Mouse (Mus musculus): Measurements from ENCODE around the gene Trim2.

Trim2 gene

GRCm38 (mm10) chr3:84254520-84254878 lies 52.2 kb downstream of the Trim2 start:
- DNase-seq (ENCODE audit: low spot score), result no peak

- DNase-seq (ENCODE audit: low spot score), result no peak
These were observed 52.8 kb downstream of the Trim2 start for GRCm38 (mm10) chr3:84253655-84254519.

- DNase-seq (ENCODE audit: low spot score), result no peak
These were observed 53.7 kb downstream of the Trim2 start for GRCm38 (mm10) chr3:84252776-84253654.

GRCm38 (mm10) chr3:84251721-84252120 lies 55.0 kb downstream of the Trim2 start:
- DNase-seq (ENCODE audit: low spot score), result no peak

GRCm38 (mm10) chr3:84250275-84250674 lies 56.4 kb downstream of the Trim2 start:
- no peak for DNase-seq (ENCODE audit: low spot score)

DNA sequence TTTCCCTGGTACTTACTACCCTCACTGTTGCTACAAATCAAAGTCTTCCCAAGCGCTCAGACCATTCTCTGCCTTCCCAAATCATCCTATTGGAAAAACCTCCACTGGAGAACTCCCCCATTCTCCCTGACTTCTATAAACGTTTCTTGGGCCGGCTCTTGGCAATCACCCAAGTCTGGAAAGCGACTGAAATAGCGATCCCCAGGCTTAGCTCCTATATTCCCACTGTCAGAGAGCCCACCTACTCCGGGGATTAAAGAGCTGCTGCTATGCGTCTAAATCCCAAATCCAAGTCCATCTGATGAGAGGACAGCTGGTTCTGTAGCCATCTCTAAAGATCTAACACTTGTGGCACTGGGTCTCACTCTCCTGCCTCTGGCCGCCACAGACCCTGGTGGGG lies 58.9 kb downstream of the Trim2 start:
- DNase-seq (ENCODE audit: low spot score), result no peak

- DNase-seq (ENCODE audit: low spot score), result no peak
These were observed 60.2 kb downstream of the Trim2 start for GRCm38 (mm10) chr3:84246421-84246861.

DNA sequence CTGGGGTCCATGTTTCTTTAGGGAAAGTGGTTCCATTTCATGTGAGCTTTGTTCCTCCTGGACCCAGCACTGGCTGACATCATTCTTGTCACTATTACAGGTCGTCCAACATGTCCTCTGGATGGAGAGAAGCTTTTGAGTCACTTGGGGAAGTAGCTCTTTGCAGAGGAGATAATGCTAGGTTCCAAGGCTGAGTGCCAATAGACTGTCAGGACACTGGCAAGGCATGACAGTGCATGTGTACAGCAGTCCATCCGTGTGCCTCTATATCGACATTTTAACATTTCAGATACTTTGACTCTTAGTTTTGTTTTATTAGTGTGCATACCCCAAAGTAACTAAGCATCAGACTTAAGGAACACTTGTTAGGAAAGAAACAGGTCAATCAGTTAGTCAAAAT lies 63.6 kb downstream of the Trim2 start:
- no peak for DNase-seq (ENCODE audit: low spot score)

DNA sequence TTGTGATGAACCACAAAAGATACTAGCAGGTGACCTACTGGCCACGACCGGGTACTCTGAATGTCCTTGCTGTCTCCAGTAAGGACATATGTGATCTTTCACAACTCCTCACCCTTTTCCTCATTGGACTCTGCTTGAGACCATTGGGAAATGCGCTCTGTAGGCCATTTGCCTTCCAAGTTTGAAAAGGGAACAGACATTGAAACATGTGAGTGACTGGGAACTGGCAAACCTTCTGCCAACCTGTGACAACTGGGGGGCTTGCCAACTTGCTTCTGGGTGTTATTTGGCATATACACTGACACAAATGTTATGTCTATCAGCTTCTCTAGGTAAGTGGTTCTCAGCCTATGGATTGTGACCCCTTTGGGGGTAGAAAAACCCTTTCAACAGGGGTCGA lies 64.2 kb downstream of the Trim2 start:
- DNase-seq (ENCODE audit: low spot score), result no peak

- no peak for DNase-seq (ENCODE audit: low spot score)
These were observed 65.6 kb downstream of the Trim2 start for GRCm38 (mm10) chr3:84241098-84241497.

GRCm38 (mm10) chr3:84235420-84236304 lies 71.0 kb downstream of the Trim2 start:
- no peak for DNase-seq (ENCODE audit: low spot score)

- peak; percentile 20 for DNase-seq (ENCODE audit: low spot score)
These were observed 72.1 kb downstream of the Trim2 start for GRCm38 (mm10) chr3:84234562-84234961.

GRCm38 (mm10) chr3:84233663-84234415 lies 72.8 kb downstream of the Trim2 start:
- DNase-seq (ENCODE audit: low spot score), result no peak

DNA sequence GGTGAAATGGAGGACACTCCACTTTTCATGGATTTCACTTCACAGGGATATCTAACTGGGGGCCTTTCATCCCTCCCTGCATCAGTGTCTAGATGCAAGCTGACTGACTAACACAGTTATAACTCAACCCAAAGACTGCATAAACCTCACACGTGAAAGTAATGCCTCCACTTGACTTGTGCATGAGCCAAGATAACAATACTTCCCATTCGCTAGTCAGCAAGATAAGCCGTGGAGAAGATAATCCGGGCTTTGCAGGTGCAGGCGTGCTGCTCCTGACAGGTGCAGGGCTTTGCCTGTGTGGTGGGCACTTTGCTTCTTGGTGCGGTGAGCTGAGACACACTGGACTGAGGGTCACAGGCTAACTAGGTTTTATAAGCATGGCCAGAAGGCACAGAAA lies 74.4 kb downstream of the Trim2 start:
- DNase-seq (ENCODE audit: low spot score), result peak; percentile 37

DNA sequence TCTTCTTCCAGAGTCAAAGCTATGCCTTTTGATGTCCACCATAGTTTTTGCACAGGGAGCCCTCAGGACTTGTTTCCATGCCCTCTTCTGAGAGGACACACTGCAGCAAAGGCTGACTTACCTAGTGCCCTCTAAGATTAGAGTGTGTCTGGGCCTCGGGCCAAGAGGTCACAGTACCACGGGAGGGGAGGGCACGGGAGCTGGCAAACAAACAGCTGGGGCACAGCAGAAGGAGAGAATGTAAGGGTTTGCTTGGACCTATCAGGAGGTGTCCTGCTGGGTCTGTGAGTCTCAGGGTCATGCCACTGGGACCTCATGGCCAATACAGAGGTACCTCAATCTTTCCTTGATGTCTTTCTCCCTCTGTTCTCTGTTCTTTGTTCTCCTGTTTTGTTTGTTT lies 75.7 kb downstream of the Trim2 start:
- DNase-seq (ENCODE audit: low spot score), result no peak

DNA sequence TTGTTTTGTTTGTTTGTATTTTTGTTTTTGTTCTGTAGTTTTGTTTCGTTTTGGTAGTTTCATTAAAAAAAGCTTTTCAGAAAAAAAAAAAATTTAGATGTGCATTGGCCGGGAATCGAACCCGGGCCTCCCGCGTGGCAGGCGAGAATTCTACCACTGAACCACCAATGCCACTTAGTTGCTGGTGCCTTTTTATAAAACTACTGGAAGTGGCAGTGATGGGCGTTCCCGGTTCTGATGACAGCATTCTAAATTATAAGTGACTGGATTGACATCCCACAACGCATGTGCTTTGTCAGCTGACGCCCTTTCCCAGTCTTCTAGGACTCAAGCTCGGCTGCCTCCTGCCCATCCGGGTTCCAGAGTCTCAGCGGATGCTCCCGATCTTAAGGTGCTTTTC lies 77.8 kb downstream of the Trim2 start:
- DNase-seq (ENCODE audit: low spot score), result peak; percentile 43

DNA sequence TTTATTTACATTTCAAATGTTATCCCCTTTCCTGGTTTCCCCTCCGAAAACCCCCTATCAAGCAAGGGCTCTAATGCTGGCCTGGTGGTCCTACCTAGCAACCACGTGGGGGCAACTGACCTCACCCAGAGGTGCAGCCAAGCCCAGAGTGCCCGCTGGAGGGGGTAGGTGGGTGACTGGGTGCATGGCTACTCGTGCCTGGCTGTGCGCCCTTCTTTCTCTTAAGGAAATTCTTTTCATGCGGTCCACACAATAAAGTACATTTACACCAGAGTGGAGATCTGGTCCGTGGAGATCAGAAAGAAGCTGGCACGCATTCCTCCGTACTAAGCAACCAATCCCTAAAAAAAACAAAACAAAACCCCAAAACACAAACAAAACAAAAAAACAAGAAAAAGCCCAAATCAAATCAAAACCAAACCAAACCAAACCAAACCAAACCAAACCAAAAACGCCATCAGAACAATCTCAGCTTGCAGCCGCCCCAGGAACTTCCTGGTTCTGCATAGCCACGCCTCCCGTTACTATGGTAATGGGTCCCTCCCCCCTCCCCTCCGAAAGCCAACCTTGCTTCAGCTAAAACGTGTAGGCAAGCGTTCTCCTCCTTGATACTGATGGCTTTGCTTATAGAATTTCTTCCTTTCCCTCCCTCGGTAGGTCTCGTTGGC lies 78.3 kb downstream of the Trim2 start:
- DNase-seq (ENCODE audit: low spot score), result peak; percentile 76

DNA sequence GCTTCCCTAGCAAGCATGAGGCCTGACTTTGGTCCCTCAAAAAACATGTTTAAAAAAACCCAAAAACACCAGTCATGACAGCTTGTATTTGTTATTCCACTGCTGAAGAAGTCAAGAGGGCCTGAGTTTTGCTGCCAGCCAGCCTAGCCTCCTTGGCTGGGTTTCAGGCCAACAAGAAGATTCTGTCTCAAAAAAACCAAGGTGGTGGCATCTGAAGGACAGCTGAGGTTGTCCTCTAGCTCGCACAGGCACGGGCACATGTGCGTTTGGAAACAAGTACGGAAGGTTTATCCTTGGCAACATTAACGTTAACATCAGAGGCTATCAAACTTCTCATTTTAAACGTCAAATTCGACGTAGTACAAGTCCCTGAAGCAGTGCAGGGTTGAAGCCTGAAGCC lies 79.0 kb downstream of the Trim2 start:
- DNase-seq (ENCODE audit: low spot score), result no peak

DNA sequence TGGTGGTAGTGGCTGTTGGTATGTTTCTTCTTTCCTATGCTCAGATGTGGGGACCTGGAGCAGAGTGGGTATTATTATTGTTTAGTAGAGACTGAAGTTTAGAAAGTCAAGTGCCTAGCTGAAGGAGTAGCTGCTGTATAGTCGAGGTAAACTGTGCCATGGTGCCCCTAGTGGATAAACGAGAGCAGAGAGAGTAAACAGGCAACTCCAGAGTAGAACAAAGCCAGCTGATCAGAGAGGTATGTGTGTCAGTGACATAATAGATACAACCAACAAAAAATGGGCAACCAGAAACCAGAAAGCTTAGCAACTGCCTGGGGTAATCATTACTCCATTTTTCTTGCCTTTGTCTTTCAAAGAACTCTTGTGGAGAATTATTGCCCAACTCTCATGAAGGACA lies 81.7 kb downstream of the Trim2 start:
- DNase-seq (ENCODE audit: low spot score), result no peak

- no peak for DNase-seq (ENCODE audit: low spot score)
These were observed 85.9 kb downstream of the Trim2 start for GRCm38 (mm10) chr3:84220748-84221147.

- DNase-seq (ENCODE audit: low spot score), result no peak
These were observed 86.4 kb downstream of the Trim2 start for GRCm38 (mm10) chr3:84220326-84220725.
